Mouse (Mus musculus): ENCODE data around the gene Cdc34. TPM values are rescaled to one million over a fixed set of nuclear protein-coding genes. Genes with fewer than 3 reads are reported as not detected.

The Cdc34 gene
- 329 and 340 TPM in 2 replicates for polyA plus RNA-seq (2015; fragmentation: Nextera tagmentation; extraction: Ambion mirVana)

GRCm38 (mm10) chr10:79681591-79682245, at the start of gene Cdc34:
Gene Cdc34 (plus strand): TSS chr10:79682195.

GRCm38 (mm10) chr10:79637128-79638110, 44.6 kb upstream of the Cdc34 start, which contains the start of gene Shc2:
Gene Shc2 (minus strand): TSS chr10:79637918.

GRCm38 (mm10) chr10:79645711-79646110, 36.3 kb upstream of the Cdc34 start, which contains the start of gene Odf3l2:
Gene Odf3l2 (minus strand): TSS chr10:79645738.

GRCm38 (mm10) chr10:79664131-79664665, 17.8 kb upstream of the Cdc34 start, which contains the start of gene Madcam1:
Gene Madcam1 (plus strand): TSS chr10:79664559.

GRCm38 (mm10) chr10:79668771-79669575, 13.0 kb upstream of the Cdc34 start, which contains the start of gene Tpgs1:
Gene Tpgs1 (plus strand): TSS chr10:79669369.

GRCm38 (mm10) chr10:79688720-79689119, 6.7 kb downstream of the Cdc34 start, which contains the start of gene Gzmm:
Gene Gzmm (plus strand): TSS chr10:79689020.

GRCm38 (mm10) chr10:79704065-79704969, 22.3 kb downstream of the Cdc34 start, which contains the start of gene Bsg:
Gene Bsg (plus strand): TSS chr10:79704491.

GRCm38 (mm10) chr10:79716254-79716987, 34.4 kb downstream of the Cdc34 start, which contains the start of gene Hcn2:
Gene Hcn2 (plus strand): TSS chr10:79716634.

Other genes with a start within 250 kb of the Cdc34 start
- gene Vmn2r83, start 213.5 kb upstream of the Cdc34 start, polyA plus RNA-seq (2015; fragmentation: Nextera tagmentation; extraction: Ambion mirVana): not detected in 2 replicates
- gene Plpp2, start 148.4 kb upstream of the Cdc34 start, polyA plus RNA-seq (2015; fragmentation: Nextera tagmentation; extraction: Ambion mirVana): 2.2 and 3.5 TPM in 2 replicates
- 20.8 and 20.9 TPM in 2 replicates for gene Mier2, start 127.0 kb upstream of the Cdc34 start, polyA plus RNA-seq (2015; fragmentation: Nextera tagmentation; extraction: Ambion mirVana)
- not detected in 2 replicates for gene Theg, start 94.9 kb upstream of the Cdc34 start, polyA plus RNA-seq (2015; fragmentation: Nextera tagmentation; extraction: Ambion mirVana)
- not detected in 2 replicates for gene C2cd4c, start 68.2 kb upstream of the Cdc34 start, polyA plus RNA-seq (2015; fragmentation: Nextera tagmentation; extraction: Ambion mirVana)
- gene Shc2, start 44.3 kb upstream of the Cdc34 start, polyA plus RNA-seq (2015; fragmentation: Nextera tagmentation; extraction: Ambion mirVana): 1.3 and 1.8 TPM in 2 replicates
- gene Odf3l2, start 36.5 kb upstream of the Cdc34 start, polyA plus RNA-seq (2015; fragmentation: Nextera tagmentation; extraction: Ambion mirVana): 0.13 TPM in 1 of 2 replicates, not detected in the other
- gene Madcam1, start 17.6 kb upstream of the Cdc34 start, polyA plus RNA-seq (2015; fragmentation: Nextera tagmentation; extraction: Ambion mirVana): 0.77 and 1.5 TPM in 2 replicates
- 36.8 and 43.0 TPM in 2 replicates for gene Tpgs1, start 12.8 kb upstream of the Cdc34 start, polyA plus RNA-seq (2015; fragmentation: Nextera tagmentation; extraction: Ambion mirVana)
- gene Gzmm, start 6.8 kb downstream of the Cdc34 start, polyA plus RNA-seq (2015; fragmentation: Nextera tagmentation; extraction: Ambion mirVana): 0.26 and 0.43 TPM in 2 replicates
- 614 and 720 TPM in 2 replicates for gene Bsg, start 22.3 kb downstream of the Cdc34 start, polyA plus RNA-seq (2015; fragmentation: Nextera tagmentation; extraction: Ambion mirVana)
- 0.04 and 0.10 TPM in 2 replicates for gene Hcn2, start 34.4 kb downstream of the Cdc34 start, polyA plus RNA-seq (2015; fragmentation: Nextera tagmentation; extraction: Ambion mirVana)
- gene Polrmt, start 64.4 kb downstream of the Cdc34 start, polyA plus RNA-seq (2015; fragmentation: Nextera tagmentation; extraction: Ambion mirVana): 22.6 and 26.4 TPM in 2 replicates
- gene Fgf22, start 72.9 kb downstream of the Cdc34 start, polyA plus RNA-seq (2015; fragmentation: Nextera tagmentation; extraction: Ambion mirVana): 0.14 and 0.51 TPM in 2 replicates
- 58.3 and 61.0 TPM in 2 replicates for gene Rnf126, start 84.8 kb downstream of the Cdc34 start, polyA plus RNA-seq (2015; fragmentation: Nextera tagmentation; extraction: Ambion mirVana)
- 3.3 and 3.8 TPM in 2 replicates for gene Fstl3, start 95.1 kb downstream of the Cdc34 start, polyA plus RNA-seq (2015; fragmentation: Nextera tagmentation; extraction: Ambion mirVana)
- not detected in 2 replicates for gene Prss57, start 108.8 kb downstream of the Cdc34 start, polyA plus RNA-seq (2015; fragmentation: Nextera tagmentation; extraction: Ambion mirVana)
- 22.3 and 27.1 TPM in 2 replicates for gene Palm, start 111.4 kb downstream of the Cdc34 start, polyA plus RNA-seq (2015; fragmentation: Nextera tagmentation; extraction: Ambion mirVana)
- not detected in 2 replicates for gene Misp, start 138.8 kb downstream of the Cdc34 start, polyA plus RNA-seq (2015; fragmentation: Nextera tagmentation; extraction: Ambion mirVana)
- 49.8 and 68.7 TPM in 2 replicates for gene Ptbp1, start 172.2 kb downstream of the Cdc34 start, polyA plus RNA-seq (2015; fragmentation: Nextera tagmentation; extraction: Ambion mirVana)
- 0.76 and 0.79 TPM in 2 replicates for gene Prtn3, start 192.3 kb downstream of the Cdc34 start, polyA plus RNA-seq (2015; fragmentation: Nextera tagmentation; extraction: Ambion mirVana)
- gene Plppr3, start 192.4 kb downstream of the Cdc34 start, polyA plus RNA-seq (2015; fragmentation: Nextera tagmentation; extraction: Ambion mirVana): 1.9 TPM in 2 replicates
- gene Elane, start 204.1 kb downstream of the Cdc34 start, polyA plus RNA-seq (2015; fragmentation: Nextera tagmentation; extraction: Ambion mirVana): 0.24 and 1.7 TPM in 2 replicates
- 53.1 and 1,890 TPM in 2 replicates for gene Cfd, start 208.7 kb downstream of the Cdc34 start, polyA plus RNA-seq (2015; fragmentation: Nextera tagmentation; extraction: Ambion mirVana)
- gene Med16, start 226.7 kb downstream of the Cdc34 start, polyA plus RNA-seq (2015; fragmentation: Nextera tagmentation; extraction: Ambion mirVana): 22.4 and 23.7 TPM in 2 replicates
- 15.9 TPM in 1 of 2 replicates, not detected in the other for gene Gm26602, start 228.7 kb downstream of the Cdc34 start, polyA plus RNA-seq (2015; fragmentation: Nextera tagmentation; extraction: Ambion mirVana)
- 0.36 and 0.54 TPM in 2 replicates for gene Kiss1r, start 234.8 kb downstream of the Cdc34 start, polyA plus RNA-seq (2015; fragmentation: Nextera tagmentation; extraction: Ambion mirVana)
- gene R3hdm4, start 239.0 kb downstream of the Cdc34 start, polyA plus RNA-seq (2015; fragmentation: Nextera tagmentation; extraction: Ambion mirVana): 89.9 and 90.5 TPM in 2 replicates
- 0.69 and 2.1 TPM in 2 replicates for gene Arid3a, start 244.8 kb downstream of the Cdc34 start, polyA plus RNA-seq (2015; fragmentation: Nextera tagmentation; extraction: Ambion mirVana)

Measured in skeletal muscle tissue, postnatal 0 days (tissue).